Mouse (Mus musculus): Measurements from ENCODE around the gene Npas3. TPM values are rescaled to one million over a fixed set of nuclear protein-coding genes. Genes with fewer than 3 reads are reported as not detected.

Gene Npas3
- polyA plus RNA-seq, 1 experiment from 2014 or later, result 9.2 TPM

- Histone ChIP-seq H3K36me3 (no peaks in the 10 kb centered on the region), H3K27ac (replicated peaks) (no peak overlapping the region), H3K4me1 (peaks cover 23% of the 10 kb centered on the region), H3K27me3 (ENCODE audit: low read depth, poor library complexity, severe bottlenecking) (no peaks in the 10 kb centered on the region), H3K4me3 (no peak overlapping the region), H3K9me3 (replicated peaks) (no peaks in the 10 kb centered on the region)
- 94% methylated on average over 12 of the region's 12 CpGs for WGBS
- no peak for DNase-seq (ENCODE audit: low spot score)
Observed at GRCm38 (mm10) chr12:53846154-53846665, 597.7 kb downstream of the Npas3 start.

- Histone ChIP-seq H3K9me3 (replicated peaks) (no peaks in the 10 kb centered on the region), H3K36me3 (no peaks in the 10 kb centered on the region), H3K27me3 (ENCODE audit: low read depth, poor library complexity, severe bottlenecking) (no peaks in the 10 kb centered on the region), H3K27ac (replicated peaks) (no peak overlapping the region), H3K4me1 (peaks cover 2% of the 10 kb centered on the region; the same call in 1 of the 2 replicates), H3K4me3 (no peak overlapping the region)
- DNase-seq (ENCODE audit: low spot score), result no peak
- WGBS, result 84% methylated on average over 2 of the region's 2 CpGs
Observed at GRCm38 (mm10) chr12:53849263-53849662, 600.8 kb downstream of the Npas3 start.

DNA sequence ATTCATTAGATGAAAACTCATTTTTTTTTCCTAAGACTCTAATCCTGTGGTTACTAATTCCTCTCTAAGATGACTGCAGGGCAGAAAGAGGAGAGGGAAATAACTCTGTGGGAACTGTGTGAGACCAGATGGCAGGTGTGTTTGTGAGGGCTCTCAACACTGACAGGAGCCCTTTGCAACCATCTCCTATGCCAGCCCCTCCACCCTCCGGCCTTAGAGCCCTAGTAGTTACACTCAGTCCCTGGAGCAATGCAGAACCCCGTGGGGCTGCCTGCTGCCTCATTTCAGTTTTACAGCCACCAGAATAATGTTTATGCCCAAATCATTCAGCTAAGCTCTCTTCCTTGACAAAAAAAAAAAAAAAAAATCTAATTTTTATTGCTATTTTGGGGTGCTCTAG is 604.0 kb downstream of the Npas3 start:
- no peaks in the 10 kb centered on the region for H3K4me1 ChIP-seq
- no peaks in the 10 kb centered on the region for H3K9me3 ChIP-seq (replicated peaks)
- no peak overlapping the region for H3K27ac ChIP-seq (replicated peaks)
- WGBS, result 85% methylated on average over 2 of the region's 2 CpGs
- no peaks in the 10 kb centered on the region for H3K36me3 ChIP-seq
- H3K4me3 ChIP-seq, result no peak overlapping the region
- no peak for DNase-seq (ENCODE audit: low spot score)
- H3K27me3 ChIP-seq (ENCODE audit: low read depth, poor library complexity, severe bottlenecking), result no peaks in the 10 kb centered on the region

GRCm38 (mm10) chr12:53860176-53860575 is 611.7 kb downstream of the Npas3 start:
- Histone ChIP-seq H3K9me3 (replicated peaks) (no peaks in the 10 kb centered on the region), H3K27me3 (ENCODE audit: low read depth, poor library complexity, severe bottlenecking) (no peaks in the 10 kb centered on the region), H3K27ac (replicated peaks) (no peak overlapping the region)

GRCm38 (mm10) chr12:53862281-53862680 is 613.8 kb downstream of the Npas3 start:
- WGBS, result 91% methylated on average over 6 of the region's 6 CpGs
- DNase-seq (ENCODE audit: low spot score), result no peak

More at GRCm38 (mm10) chr12:53860176-53860575, 611.7 kb downstream of the Npas3 start:
- no peaks in the 10 kb centered on the region for H3K36me3 ChIP-seq
- H3K4me3 ChIP-seq, result no peak overlapping the region
- H3K4me1 ChIP-seq, result peaks cover 7% of the 10 kb centered on the region
- DNase-seq (ENCODE audit: low spot score), result no peak

DNA sequence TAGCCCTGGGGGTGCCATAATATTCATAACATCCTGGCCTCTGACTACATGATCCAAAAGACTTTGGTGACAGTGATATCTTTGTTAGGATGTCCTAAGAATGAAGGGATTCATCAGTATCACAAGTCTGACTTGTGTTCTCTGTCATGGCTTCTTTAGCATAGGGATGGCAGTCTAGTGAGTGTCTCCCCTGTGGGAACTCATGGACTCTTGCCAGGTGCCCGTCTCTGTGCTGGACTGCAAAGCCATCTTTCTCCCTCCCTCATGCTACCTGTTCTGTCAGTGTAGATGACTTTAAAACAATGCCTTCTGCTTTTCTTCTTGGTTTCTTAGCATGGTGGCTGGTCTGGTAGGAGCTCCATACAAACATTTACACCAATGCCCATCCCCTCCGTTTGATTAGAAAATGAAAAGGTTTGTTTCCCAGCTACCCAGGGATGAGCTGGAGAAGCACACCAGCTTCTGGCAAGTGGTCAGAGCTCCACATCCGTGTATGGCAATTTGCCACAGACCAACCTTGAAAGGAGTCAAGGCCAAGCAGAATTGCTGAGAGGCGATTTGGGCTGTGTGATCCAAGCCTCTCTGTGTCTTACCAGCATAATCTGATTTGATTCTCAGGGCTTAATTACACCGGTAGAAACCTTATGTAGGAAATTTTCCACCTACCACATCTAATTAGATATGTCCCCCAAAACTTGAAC is 616.1 kb downstream of the Npas3 start:
- H3K4me3 ChIP-seq, result no peak overlapping the region
- H3K9me3 ChIP-seq (replicated peaks), result no peaks in the 10 kb centered on the region
- H3K27me3 ChIP-seq (ENCODE audit: low read depth, poor library complexity, severe bottlenecking), result no peaks in the 10 kb centered on the region
- H3K4me1 ChIP-seq, result peaks cover 11% of the 10 kb centered on the region
- WGBS, result 79% methylated on average over 5 of the region's 5 CpGs
- DNase-seq (ENCODE audit: low spot score), result no peak
- no peaks in the 10 kb centered on the region for H3K36me3 ChIP-seq
- H3K27ac ChIP-seq (replicated peaks), result no peak overlapping the region

More at GRCm38 (mm10) chr12:53862281-53862680, 613.8 kb downstream of the Npas3 start:
- Histone ChIP-seq H3K9me3 (replicated peaks) (no peaks in the 10 kb centered on the region), H3K36me3 (no peaks in the 10 kb centered on the region), H3K4me1 (peaks cover 11% of the 10 kb centered on the region), H3K27ac (replicated peaks) (no peak overlapping the region), H3K4me3 (no peak overlapping the region), H3K27me3 (ENCODE audit: low read depth, poor library complexity, severe bottlenecking) (no peaks in the 10 kb centered on the region)

DNA sequence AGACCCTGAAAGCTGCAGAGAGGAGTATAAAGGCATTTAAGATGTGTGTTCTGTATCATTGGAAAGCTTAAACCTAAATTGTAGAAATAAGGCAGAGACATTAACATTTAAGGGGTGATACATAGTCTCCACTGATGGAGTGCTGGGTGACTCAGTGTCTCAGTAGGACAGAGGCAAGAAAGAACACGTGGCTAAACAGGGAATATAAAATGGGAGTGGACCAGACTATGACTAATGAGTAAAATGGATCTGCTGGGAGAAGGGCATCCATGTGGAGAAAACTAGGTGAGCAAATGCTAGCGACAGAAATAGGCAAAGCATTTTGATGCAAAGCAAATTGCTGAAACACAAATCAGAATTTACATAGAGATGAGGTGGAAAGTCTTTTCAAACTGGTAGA is 617.2 kb downstream of the Npas3 start:
- no peaks in the 10 kb centered on the region for H3K27me3 ChIP-seq (ENCODE audit: low read depth, poor library complexity, severe bottlenecking)
- H3K4me1 ChIP-seq, result peaks cover 11% of the 10 kb centered on the region
- H3K9me3 ChIP-seq (replicated peaks), result no peaks in the 10 kb centered on the region
- no peak overlapping the region for H3K27ac ChIP-seq (replicated peaks)
- H3K4me3 ChIP-seq, result no peak overlapping the region
- no peak for DNase-seq (ENCODE audit: low spot score)
- no peaks in the 10 kb centered on the region for H3K36me3 ChIP-seq
- 67% methylated on average over 2 of the region's 2 CpGs for WGBS

- H3K9me3 ChIP-seq (replicated peaks), result no peaks in the 10 kb centered on the region
Observed at GRCm38 (mm10) chr12:53869981-53870380, 621.5 kb downstream of the Npas3 start.

GRCm38 (mm10) chr12:53875226-53875625 is 626.7 kb downstream of the Npas3 start:
- H3K9me3 ChIP-seq (replicated peaks), result no peaks in the 10 kb centered on the region
- WGBS, result 65% methylated on average over 3 of the region's 3 CpGs
- H3K27ac ChIP-seq (replicated peaks), result no peak overlapping the region
- no peak overlapping the region for H3K4me3 ChIP-seq
- no peaks in the 10 kb centered on the region for H3K36me3 ChIP-seq
- no peaks in the 10 kb centered on the region for H3K27me3 ChIP-seq (ENCODE audit: low read depth, poor library complexity, severe bottlenecking)
- H3K4me1 ChIP-seq, result peaks cover 7% of the 10 kb centered on the region
- peak; percentile 22 for DNase-seq (ENCODE audit: low spot score)

More at GRCm38 (mm10) chr12:53869981-53870380, 621.5 kb downstream of the Npas3 start:
- Histone ChIP-seq H3K4me1 (peaks cover 8% of the 10 kb centered on the region), H3K27ac (replicated peaks) (no peak overlapping the region), H3K4me3 (no peak overlapping the region), H3K27me3 (ENCODE audit: low read depth, poor library complexity, severe bottlenecking) (no peaks in the 10 kb centered on the region), H3K36me3 (no peaks in the 10 kb centered on the region)
- no peak for DNase-seq (ENCODE audit: low spot score)
- 87% methylated on average over 4 of the region's 4 CpGs for WGBS

DNA sequence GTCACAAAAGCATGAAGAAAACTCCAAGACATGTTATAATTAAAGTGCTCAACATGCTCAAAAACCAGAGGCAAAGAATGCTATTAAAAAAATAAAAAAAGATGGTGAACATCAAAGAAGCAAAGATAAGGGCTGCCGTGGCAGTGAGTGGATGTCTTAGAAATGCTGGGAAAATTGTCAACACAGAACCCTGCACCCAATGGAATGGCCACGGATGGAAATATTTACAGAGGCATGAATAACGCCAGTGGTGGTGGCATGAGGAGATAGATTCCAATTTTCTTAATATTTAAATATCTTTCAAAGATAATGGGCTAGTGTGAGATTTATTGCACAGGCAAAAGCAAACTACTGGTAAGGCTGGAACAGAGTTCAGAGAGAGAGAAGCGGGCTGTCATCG is 628.2 kb downstream of the Npas3 start:
- no peaks in the 10 kb centered on the region for H3K9me3 ChIP-seq (replicated peaks)
- 93% methylated on average over 5 of the region's 5 CpGs for WGBS
- DNase-seq (ENCODE audit: low spot score), result no peak
- H3K27ac ChIP-seq (replicated peaks), result no peak overlapping the region
- H3K4me3 ChIP-seq, result no peak overlapping the region
- H3K4me1 ChIP-seq, result peaks cover 9% of the 10 kb centered on the region
- no peaks in the 10 kb centered on the region for H3K36me3 ChIP-seq
- no peaks in the 10 kb centered on the region for H3K27me3 ChIP-seq (ENCODE audit: low read depth, poor library complexity, severe bottlenecking)

DNA sequence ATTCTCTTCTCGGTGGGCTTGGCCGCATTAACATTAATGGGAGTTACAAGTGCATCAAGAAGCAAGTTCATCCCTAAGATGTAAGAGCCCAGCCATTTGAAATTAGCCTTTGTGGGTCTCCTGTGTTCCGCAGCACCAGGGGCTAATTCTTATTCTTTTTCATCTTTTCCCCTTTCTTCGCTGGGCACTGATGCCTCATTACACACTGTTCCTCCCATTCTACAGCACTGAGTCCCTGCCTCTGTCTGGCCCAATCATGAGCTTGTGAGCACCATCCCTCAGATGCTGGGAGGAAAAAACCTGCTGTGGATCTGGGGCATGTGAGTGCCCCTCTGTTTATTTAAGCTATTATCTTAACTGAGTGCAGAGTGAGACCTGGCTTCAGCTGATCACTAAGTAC is 633.2 kb downstream of the Npas3 start:
- peaks cover 5% of the 10 kb centered on the region; the same call in 1 of the 2 replicates for H3K4me1 ChIP-seq
- H3K4me3 ChIP-seq, result no peak overlapping the region
- no peak overlapping the region for H3K27ac ChIP-seq (replicated peaks)
- no peaks in the 10 kb centered on the region for H3K9me3 ChIP-seq (replicated peaks)
- no peaks in the 10 kb centered on the region for H3K36me3 ChIP-seq
- DNase-seq (ENCODE audit: low spot score), result no peak
- H3K27me3 ChIP-seq (ENCODE audit: low read depth, poor library complexity, severe bottlenecking), result no peaks in the 10 kb centered on the region
- WGBS, result 80% methylated on average over 4 of the region's 4 CpGs

- Histone ChIP-seq H3K27ac (replicated peaks) (no peak overlapping the region), H3K9me3 (replicated peaks) (no peaks in the 10 kb centered on the region), H3K36me3 (no peaks in the 10 kb centered on the region), H3K4me3 (no peak overlapping the region), H3K27me3 (ENCODE audit: low read depth, poor library complexity, severe bottlenecking) (no peaks in the 10 kb centered on the region), H3K4me1 (peaks cover 5% of the 10 kb centered on the region; the same call in 1 of the 2 replicates)
- no peak for DNase-seq (ENCODE audit: low spot score)
- WGBS, result 89% methylated on average over 8 of the region's 8 CpGs
Observed at GRCm38 (mm10) chr12:53882863-53883262, 634.4 kb downstream of the Npas3 start.

DNA sequence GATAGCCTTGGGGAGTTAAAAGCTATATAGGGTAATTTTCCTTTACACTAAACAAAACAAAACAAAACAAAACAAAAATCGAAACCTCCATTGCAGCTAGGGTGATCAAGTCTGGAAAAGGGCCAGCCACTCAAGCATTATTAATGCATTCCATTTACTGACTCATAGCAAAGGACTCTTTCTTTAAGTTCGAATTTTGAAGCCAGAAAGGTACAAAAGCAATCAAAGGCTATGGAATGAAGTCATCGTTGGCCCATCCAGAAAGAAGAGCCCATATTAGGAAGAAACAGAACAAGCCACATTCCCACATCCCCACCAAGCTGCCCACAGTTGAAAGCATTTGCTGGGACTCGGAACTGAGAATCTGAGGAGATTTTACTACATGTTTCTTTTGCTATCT is 640.1 kb downstream of the Npas3 start:
- 73% methylated on average over 4 of the region's 4 CpGs for WGBS
- Histone ChIP-seq H3K4me1 (no peaks in the 10 kb centered on the region), H3K9me3 (replicated peaks) (no peaks in the 10 kb centered on the region), H3K27ac (replicated peaks) (no peak overlapping the region), H3K4me3 (no peak overlapping the region), H3K36me3 (no peaks in the 10 kb centered on the region), H3K27me3 (ENCODE audit: low read depth, poor library complexity, severe bottlenecking) (no peaks in the 10 kb centered on the region)
- DNase-seq (ENCODE audit: low spot score), result no peak

All from midbrain, embryonic 10.5 days (tissue).